Mouse (Mus musculus) stomach, embryonic 16.5 days (tissue): Measurements from ENCODE around the gene Trim15. TPM values are rescaled to one million over a fixed set of nuclear protein-coding genes. Genes with fewer than 3 reads are reported as not detected.
"Not testable (repeated sequence)": the region's sequence is repeated elsewhere in the genome, so short reads cannot be mapped to it uniquely, and the experiment has no call there.

Experiments used
- ATAC-seq: fragments of 200-750 bp; cut with Nextera tagmentation; 2 replicates; pipeline ENCODE4 v1.8.0; 2017; ENCODE audit warnings: moderate number of reproducible peaks, moderate TSS enrichment; ENCODE audit not compliant: insufficient read depth, low FRiP score
- H3K27ac ChIP-seq: fragments of 300-500 bp; sonication (generic); 2 replicates; pipeline ENCODE4 v1.5.1; 2014; ENCODE audit warnings: low read length
- H3K27me3 ChIP-seq: fragments of 300-500 bp; sonication (generic); 2 replicates; pipeline ENCODE4 v1.6.1; 2014; ENCODE audit warnings: low read length, control low read depth, mixed read lengths; ENCODE audit not compliant: control insufficient read depth, insufficient read depth
- H3K36me3 ChIP-seq: fragments of 300-500 bp; sonication (generic); 2 replicates; pipeline ENCODE4 v1.6.1; 2014; ENCODE audit warnings: low read length; ENCODE audit not compliant: control insufficient read depth, insufficient read depth
- H3K4me1 ChIP-seq: fragments of 300-500 bp; sonication (generic); 2 replicates; pipeline ENCODE4 v1.6.1; 2014; ENCODE audit warnings: low read length, control low read depth, mixed read lengths; ENCODE audit not compliant: control insufficient read depth, insufficient read depth
- H3K4me2 ChIP-seq: fragments of 300-500 bp; sonication (generic); 2 replicates; pipeline ENCODE4 v1.6.1; 2014; ENCODE audit warnings: low read depth, low read length, mixed read lengths
- H3K4me3 ChIP-seq: fragments of 300-500 bp; sonication (generic); replicated peaks from 2 replicates; pipeline ENCODE4 v1.5.1; 2014; ENCODE audit warnings: mild to moderate bottlenecking, low read length
- H3K9ac ChIP-seq: fragments of 300-500 bp; sonication (generic); 2 replicates; pipeline ENCODE4 v1.6.1; 2014; ENCODE audit warnings: low read length
- H3K9me3 ChIP-seq: fragments of 300-500 bp; sonication (generic); replicated peaks from 2 replicates; pipeline ENCODE4 v1.6.1; 2016; ENCODE audit warnings: low read length, control low read depth; ENCODE audit not compliant: control insufficient read depth
- WGBS: fragments of 180-500 bp; shearing (Covaris S2); extraction: QIAGEN DNeasy Blood & Tissue Kit; methylation state at CpG from one replicate; pipeline ENCODE4 v1.1.7; 2014; 5-methylcytosine and 5-hydroxymethylcytosine counted together
- polyA plus RNA-seq: library from polyadenylated mRNA; unstranded; fragments of >200 nt; fragmentation: Nextera tagmentation; extraction: Ambion mirVana; gene quantifications from 2 replicates; pipeline ENCODE4 v1.2.1, GENCODE M21; 2015

Gene Trim15
- polyA plus RNA-seq, 1 experiment from 2014 or later, result 0.83 TPM

DNA sequence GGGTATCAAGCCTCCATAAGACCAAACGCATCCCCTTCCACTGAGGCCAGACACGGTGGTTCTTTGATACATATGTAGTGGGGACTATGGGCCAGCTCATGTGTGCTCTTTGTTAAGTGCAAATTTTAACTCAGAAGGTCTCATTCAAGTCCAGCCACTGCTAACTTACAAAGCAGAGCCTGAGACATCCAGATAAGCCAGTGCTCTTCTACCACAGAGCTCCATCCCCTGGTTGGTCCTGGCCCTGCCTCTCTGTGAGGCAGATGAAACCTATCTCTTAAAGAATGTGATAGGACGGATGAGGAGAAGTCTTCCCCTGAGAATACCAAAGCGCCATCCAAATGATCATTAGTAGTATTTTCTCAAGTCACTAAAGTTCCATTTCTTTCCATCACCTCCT lies 32.4 kb upstream of the Trim15 start:
- 83% methylated on average over 4 of the region's 4 CpGs for WGBS
- no peaks in the 10 kb centered on the region for H3K27me3 ChIP-seq
- H3K9me3 ChIP-seq, result no peaks in the 10 kb centered on the region
- no peak overlapping the region for H3K4me3 ChIP-seq
- no peaks in the 10 kb centered on the region for H3K4me1 ChIP-seq
- ATAC-seq, result no peak
- no peaks in the 10 kb centered on the region for H3K36me3 ChIP-seq
- H3K9ac ChIP-seq, result no peak overlapping the region
- no peak overlapping the region for H3K4me2 ChIP-seq
- no peak overlapping the region for H3K27ac ChIP-seq

DNA sequence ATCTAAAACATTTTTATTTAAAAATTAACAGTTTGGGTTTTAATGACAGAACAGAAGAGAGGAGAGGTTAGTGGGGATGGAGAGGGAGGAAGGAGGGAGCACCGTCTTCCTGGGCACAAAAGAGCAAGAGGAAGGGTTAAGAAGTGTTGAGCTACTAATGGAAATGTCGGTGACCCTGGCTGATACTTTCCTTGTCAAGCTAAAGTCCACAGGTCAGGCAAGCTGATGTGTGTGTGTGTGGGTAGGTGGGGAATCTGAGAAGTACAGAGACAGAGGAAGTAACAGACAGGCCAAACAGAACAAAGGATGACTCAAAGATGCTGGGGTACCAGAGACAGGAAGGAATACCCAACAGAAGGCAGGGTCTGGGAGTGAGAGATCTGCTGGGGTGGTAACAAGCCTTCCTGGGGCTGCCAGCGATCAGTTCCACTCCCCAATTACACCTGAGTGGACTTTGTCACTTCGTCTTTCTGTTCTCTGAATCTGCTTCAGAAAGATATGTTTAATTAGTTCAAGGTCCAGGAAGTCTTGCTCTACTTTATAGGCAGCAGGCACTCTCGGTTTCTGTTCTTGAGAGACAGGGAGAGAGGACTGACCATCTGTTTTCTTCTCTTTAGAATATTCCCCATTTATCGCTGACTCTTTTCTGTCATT lies 30.7 kb upstream of the Trim15 start, which contains the start of gene Trim31:
TSS of gene Trim31 (plus strand) at position 567 of the 654 bp plus-strand sequence.
- Histone ChIP-seq H3K4me3 (no peak within 1 kb of the TSS), H3K27me3 (no peaks in the 10 kb centered on the region), H3K9me3 (no peaks in the 10 kb centered on the region), H3K4me1 (no peaks in the 10 kb centered on the region), H3K4me2 (no peak within 1 kb of the TSS), H3K9ac (no peak within 1 kb of the TSS), H3K36me3 (no peaks in the 10 kb centered on the region), H3K27ac (peak within 1 kb of the TSS; percentile 50)
- no peak for ATAC-seq
- WGBS, result 54% methylated on average over 6 of the region's 6 CpGs

DNA sequence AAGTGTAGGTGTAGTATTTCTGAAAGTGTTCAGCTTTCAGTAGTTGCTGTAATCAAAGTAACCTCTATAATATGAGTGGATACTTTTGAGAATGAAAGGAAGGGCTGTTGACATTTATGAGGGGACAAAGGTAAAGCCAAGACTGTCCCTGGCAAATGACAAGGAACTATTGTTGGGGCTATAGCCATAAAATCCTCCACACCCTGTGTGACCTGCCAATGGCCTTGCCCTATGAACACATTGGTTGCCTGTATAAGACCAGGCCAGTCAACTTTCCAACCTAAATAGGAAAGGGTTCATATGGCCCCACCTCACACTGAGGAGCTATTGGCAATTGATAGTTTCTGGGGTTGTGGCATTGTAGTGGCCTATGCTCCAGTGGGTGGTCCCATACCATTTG lies 30.1 kb upstream of the Trim15 start:
- H3K27me3 ChIP-seq, result no peaks in the 10 kb centered on the region
- no peaks in the 10 kb centered on the region for H3K4me1 ChIP-seq
- no peaks in the 10 kb centered on the region for H3K9me3 ChIP-seq
- H3K4me2 ChIP-seq, result no peak overlapping the region
- H3K4me3 ChIP-seq, result no peak overlapping the region
- peak; percentile 67; the same call in 1 of the 2 replicates for ATAC-seq
- H3K9ac ChIP-seq, result no peak overlapping the region
- H3K36me3 ChIP-seq, result no peaks in the 10 kb centered on the region
- H3K27ac ChIP-seq, result no peak overlapping the region

DNA sequence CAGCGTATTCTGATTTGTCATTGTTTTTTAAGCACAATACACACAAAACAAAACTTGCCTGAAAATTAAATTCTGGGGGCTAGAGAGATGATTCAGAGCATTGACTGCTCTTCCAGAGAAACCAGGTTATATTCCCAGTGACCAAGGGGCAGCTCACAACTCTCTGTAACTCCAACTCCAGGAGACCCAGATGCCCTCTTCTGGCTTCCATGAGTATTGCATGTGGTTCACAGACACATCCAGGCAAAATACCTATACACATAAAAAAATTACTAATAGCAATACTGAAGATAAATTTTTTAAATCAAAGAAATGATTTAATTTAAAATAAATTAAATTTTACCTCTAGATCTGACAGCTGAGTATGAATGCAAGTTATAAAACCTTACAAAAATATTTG lies 29.6 kb upstream of the Trim15 start:
- no peaks in the 10 kb centered on the region for H3K4me1 ChIP-seq
- no peak overlapping the region for H3K4me2 ChIP-seq
- H3K9ac ChIP-seq, result no peak overlapping the region
- 76% methylated on average over 1 of the region's 1 CpGs for WGBS
- no peaks in the 10 kb centered on the region for H3K9me3 ChIP-seq
- H3K4me3 ChIP-seq, result no peak overlapping the region
- H3K27ac ChIP-seq, result no peak overlapping the region
- no peaks in the 10 kb centered on the region for H3K27me3 ChIP-seq
- ATAC-seq, result no peak
- H3K36me3 ChIP-seq, result no peaks in the 10 kb centered on the region

DNA sequence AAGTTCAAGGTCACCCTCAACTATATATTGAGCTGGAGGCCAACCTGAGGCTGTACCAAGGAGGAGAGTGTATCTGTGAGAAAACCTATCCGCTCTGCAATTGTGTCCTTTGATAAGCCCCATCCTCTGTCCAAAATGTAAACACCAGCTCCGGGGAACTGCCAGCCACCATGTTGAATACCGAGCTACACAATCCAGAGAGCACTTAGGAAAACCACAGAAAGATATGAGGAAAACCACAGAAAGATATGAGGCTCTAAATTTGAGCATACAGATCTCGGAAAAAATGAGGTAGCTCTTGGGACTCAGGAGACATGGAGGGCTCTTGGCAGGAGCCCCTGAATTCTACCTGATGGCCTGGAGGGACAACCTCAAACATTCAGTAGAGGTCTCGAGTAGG lies 26.4 kb upstream of the Trim15 start:
- Histone ChIP-seq H3K27ac (no peak overlapping the region), H3K9ac (no peak overlapping the region), H3K4me2 (no peak overlapping the region), H3K27me3 (no peaks in the 10 kb centered on the region), H3K36me3 (no peaks in the 10 kb centered on the region), H3K4me1 (no peaks in the 10 kb centered on the region), H3K4me3 (no peak overlapping the region), H3K9me3 (no peaks in the 10 kb centered on the region)
- WGBS, result 48% methylated on average over 5 of the region's 5 CpGs
- no peak for ATAC-seq

DNA sequence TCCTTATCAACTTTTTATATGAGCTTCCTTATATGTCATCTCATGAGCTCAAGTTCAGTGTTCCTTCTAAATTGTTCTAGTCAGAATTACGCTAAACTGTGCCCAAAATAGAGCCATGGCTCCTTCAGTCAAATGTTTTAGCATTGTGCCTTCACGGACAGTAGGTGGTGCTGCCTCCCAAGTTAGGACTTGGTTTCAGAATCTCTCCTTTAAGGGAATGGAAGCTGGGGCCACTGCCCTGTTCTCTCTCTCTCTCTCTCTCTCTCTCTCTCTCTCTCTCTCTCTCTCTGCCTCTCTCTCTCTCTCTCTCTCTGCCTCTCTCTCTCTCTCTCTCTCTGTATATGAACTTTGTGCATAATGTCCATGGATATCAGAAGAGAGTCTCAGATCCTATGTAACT lies 25.4 kb upstream of the Trim15 start:
- Histone ChIP-seq H3K27me3 (no peaks in the 10 kb centered on the region), H3K4me1 (no peaks in the 10 kb centered on the region), H3K36me3 (no peaks in the 10 kb centered on the region), H3K9ac (no peak overlapping the region), H3K4me3 (no peak overlapping the region), H3K27ac (no peak overlapping the region), H3K9me3 (no peaks in the 10 kb centered on the region), H3K4me2 (no peak overlapping the region)
- no peak for ATAC-seq
- 8% methylated on average over 2 of the region's 2 CpGs for WGBS

DNA sequence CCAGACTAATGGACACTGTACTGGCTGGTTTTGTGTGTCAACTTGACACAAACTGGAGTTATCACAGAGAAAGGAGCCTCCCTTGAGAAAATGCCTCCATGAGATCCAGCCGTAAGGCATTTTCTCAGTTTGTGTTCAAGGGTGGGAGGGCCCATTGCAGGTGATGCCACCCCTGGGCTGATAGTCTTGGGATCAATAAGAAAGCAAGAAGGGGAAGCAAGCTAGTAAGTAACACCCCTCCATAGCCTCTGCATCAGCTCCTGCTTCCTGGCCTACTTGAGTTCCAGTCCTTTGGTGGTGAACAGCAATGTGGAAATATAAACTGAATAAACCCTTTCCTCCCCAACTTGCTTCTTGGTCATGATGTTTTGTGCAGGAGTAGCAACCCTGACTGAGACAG lies 24.5 kb upstream of the Trim15 start:
- H3K27me3 ChIP-seq, H3K9me3 ChIP-seq, H3K4me1 ChIP-seq, H3K9ac ChIP-seq, H3K27ac ChIP-seq, H3K4me3 ChIP-seq, ATAC-seq, H3K36me3 ChIP-seq, H3K4me2 ChIP-seq: not testable (repeated sequence)
- 81% methylated on average over 1 of the region's 1 CpGs for WGBS

DNA sequence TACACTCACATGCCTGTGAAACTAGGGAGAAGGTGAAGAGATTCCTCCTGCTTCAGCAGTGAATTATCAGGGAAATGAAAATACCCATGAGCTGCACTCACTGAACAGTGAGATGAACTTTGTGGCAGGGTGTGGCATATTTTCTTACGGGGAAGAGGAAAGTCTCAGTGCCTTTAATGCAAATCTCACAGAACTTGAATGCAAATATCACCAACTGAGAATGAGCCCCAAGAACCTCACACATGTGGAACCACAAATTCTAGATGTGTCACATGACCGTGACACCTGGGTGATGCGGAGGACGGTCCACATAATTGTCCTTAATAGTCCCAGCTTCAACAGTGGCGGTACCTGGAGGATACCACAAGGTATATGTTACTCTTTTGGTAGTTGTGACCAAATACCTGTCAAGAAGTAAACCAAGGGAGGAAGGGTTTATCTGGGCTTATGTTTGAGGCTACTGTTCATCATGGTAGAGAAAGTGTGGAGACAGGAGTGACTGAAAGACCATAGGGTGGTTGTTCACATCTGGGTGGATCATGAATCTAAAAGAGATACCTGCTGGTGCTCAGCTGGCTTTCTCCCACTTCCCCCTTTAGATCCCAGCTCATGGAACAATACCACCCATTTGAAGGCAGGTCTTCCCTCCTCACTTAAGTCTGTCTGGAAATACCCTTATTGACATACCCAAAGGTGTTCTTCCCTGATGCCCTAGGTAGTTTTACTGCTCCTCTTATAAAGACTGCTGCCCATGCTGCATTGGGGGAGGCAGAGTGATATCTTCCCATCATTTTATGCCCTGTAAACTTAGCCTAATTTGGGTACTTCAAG lies 23.3 kb upstream of the Trim15 start, which contains the start of gene Trim40:
TSS of gene Trim40 (minus strand) at position 51 of the 831 bp plus-strand sequence.
- no peak within 1 kb of the TSS for H3K27ac ChIP-seq
- H3K9ac ChIP-seq, result no peak within 1 kb of the TSS
- no peaks in the 10 kb centered on the region for H3K36me3 ChIP-seq
- H3K4me2 ChIP-seq, result no peak within 1 kb of the TSS
- 77% methylated on average over 5 of the region's 5 CpGs for WGBS
- H3K27me3 ChIP-seq, result no peaks in the 10 kb centered on the region
- no peak for ATAC-seq
- no peak within 1 kb of the TSS for H3K4me3 ChIP-seq
- H3K4me1 ChIP-seq, result no peaks in the 10 kb centered on the region
- H3K9me3 ChIP-seq, result no peaks in the 10 kb centered on the region

DNA sequence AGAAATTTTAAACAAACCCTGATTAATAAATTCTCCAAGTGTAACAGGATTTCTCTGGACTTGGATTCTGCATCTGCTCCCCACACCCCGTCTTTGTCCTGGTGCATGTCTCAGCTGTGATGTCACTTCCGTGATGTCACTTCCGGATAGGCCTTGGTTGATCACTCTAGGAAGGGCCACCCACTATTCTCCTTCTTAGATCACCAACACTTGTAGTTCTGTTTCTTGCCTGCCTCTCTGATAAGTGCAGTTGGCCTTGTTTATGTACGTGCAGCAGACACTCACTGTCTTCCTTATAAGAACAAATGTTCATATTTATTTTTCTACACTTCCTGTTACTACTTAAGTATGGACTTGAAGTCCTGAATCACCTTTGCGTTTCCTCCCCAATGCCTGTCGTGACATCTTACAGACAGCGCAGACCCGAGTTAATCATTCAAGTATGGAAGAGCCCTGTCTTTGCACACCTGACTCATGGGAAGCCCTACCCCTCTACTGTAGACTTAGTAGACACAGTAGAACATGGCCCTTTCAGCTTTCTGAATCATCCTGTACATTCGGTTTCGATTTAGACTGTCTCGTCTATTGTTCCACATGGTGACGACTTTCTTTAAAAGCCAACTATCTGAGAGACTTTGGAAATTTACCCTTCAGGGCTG lies 18.3 kb upstream of the Trim15 start:
- Histone ChIP-seq H3K36me3 (no peaks in the 10 kb centered on the region), H3K4me3 (no peak overlapping the region), H3K4me2 (no peak overlapping the region), H3K9me3 (no peaks in the 10 kb centered on the region), H3K27me3 (no peaks in the 10 kb centered on the region), H3K4me1 (no peaks in the 10 kb centered on the region), H3K9ac (no peak overlapping the region), H3K27ac (no peak overlapping the region)
- ATAC-seq, result peak; percentile 25; the same call in 1 of the 2 replicates
- 88% methylated on average over 12 of the region's 12 CpGs for WGBS
